Mouse (Mus musculus) layer of hippocampus, adult 9-10 months (tissue): ENCODE data around the gene Glis3.

Source experiments
- DNase-seq: peaks from one replicate; pipeline ENCODE4 v3.0.0; 2022; ENCODE audit warnings: low spot score

Glis3 gene

DNA sequence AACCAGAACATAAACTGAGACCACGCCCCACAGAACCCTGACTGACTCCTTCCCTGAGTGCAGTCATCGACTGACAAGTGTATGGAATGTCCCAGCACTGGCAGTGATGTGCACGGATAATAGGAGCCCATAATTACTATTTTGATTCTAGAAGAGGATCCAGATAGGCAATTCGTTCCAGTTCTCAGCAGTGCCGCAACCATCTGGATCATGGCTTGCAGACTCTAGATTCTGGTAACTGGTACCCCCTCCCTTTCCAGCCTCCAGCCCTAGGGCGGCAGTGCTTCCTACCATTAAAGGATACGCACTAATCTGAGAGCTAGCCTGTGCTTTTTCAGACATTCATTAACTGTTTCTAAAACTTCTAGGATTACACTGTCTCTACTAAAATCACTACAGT is 24.7 kb downstream of the Glis3 start:
- DNase-seq: no peak

DNA sequence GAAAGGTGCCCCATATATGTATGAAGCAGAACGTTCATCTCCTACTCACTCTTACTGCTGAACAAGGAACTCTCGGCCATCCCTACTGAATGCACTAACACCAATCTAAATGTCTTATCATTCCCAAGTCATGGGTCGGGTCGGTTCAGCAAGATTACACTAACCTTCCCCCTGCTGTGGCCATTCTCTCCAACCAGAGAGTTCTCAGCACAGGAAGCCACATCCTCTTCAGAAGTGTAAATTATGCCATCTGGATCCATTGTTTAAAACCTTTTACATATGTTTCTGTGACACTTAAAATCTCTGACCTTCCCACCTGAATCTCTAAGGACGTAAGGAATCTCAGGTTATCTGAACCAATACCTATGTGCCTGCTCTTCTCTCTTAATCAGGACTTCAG is 29.0 kb downstream of the Glis3 start:
- DNase-seq: no peak

GRCm38 (mm10) chr19:28649489-28649888 is 30.4 kb downstream of the Glis3 start:
- no peak for DNase-seq

- DNase-seq: no peak
Measured at GRCm38 (mm10) chr19:28648881-28649280, 31.0 kb downstream of the Glis3 start.

GRCm38 (mm10) chr19:28647424-28647823 is 32.5 kb downstream of the Glis3 start:
- no peak for DNase-seq

DNA sequence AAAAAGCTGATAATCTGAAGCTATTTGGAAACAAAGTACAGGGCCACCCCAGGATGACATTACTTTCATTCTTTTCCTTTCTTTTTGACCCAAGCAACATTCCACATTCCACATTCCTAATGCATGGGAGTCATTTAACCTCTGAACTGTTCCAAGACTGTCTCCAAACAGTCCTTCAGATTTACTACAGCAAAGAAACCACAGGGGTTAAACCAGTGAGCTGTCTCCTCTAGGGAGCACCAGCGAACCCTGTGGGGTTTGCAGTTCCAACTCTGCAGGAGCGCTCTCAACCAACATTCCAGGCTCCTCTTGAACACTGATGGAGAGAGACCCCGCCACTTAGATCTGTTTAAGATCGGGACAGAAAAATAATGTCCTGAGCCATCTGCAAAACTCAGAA is 33.6 kb downstream of the Glis3 start:
- no peak for DNase-seq

DNA sequence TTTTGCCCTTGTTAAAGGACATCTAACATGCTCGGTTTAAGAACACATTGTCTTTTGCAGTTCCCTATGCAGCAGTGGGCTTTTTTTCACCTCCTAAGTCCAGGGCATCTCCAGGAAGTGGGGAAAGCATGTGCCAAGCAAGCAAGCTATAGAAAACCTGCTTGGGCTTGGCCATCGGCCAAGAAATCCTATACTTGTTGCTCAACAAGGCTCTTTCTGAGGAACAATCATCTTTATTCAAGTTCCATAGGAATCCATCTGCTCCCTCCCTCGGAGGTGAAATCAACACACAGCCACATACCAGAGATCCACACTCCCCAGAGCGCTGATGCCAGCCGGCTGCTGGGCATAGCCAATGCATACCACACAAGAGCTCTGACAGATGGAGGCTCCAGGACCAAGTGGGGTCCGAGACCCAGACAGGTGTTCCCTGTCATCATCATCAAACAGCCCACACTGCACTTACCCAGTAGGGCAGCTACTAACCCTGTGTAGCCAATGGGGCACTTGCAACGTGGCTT is 39.0 kb downstream of the Glis3 start:
- DNase-seq: no peak

GRCm38 (mm10) chr19:28635991-28636553 is 43.8 kb downstream of the Glis3 start:
- DNase-seq: no peak

DNA sequence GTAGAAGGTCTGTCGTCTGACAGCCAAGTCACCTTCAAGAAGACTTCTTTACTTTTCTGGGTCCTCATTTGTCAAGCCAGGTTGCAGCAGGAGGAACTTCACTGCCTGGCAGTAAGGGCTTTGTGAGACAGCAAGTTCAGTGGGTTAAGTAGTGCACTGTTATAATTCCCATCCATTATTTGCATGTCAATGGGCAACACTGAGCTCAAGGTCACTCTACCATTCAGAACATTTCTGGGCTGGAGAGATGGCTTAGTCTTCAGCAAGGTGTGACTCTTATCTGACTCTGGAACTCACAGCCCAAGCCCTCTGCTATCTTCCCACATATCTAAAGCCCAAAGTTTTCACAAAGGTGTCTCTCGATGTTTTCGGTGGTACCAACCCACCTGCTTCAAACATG is 44.9 kb downstream of the Glis3 start:
- DNase-seq: no peak

- peak; percentile 59 for DNase-seq
Measured at GRCm38 (mm10) chr19:28628416-28628815, 51.5 kb downstream of the Glis3 start.

- DNase-seq: no peak
Measured at GRCm38 (mm10) chr19:28626189-28626588, 53.7 kb downstream of the Glis3 start.

DNA sequence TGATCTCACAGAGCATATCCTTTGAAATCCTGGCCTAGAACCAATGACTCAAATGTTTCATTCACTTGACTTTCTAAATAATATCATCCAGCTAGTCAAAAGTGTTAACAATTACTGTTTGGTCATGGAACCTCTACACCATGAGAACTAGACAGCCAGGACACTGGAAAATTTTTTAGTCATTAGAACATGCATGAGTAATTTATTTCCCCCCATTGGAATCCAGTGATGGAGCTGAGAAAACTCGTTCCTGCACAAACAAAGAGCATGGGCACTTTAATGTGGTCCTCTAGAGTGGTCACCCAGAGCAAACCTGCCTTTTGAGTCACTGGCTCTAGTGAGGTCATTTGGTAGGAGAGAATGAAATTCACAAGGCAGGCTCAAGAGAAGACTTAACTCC is 55.3 kb downstream of the Glis3 start:
- DNase-seq: no peak

DNA sequence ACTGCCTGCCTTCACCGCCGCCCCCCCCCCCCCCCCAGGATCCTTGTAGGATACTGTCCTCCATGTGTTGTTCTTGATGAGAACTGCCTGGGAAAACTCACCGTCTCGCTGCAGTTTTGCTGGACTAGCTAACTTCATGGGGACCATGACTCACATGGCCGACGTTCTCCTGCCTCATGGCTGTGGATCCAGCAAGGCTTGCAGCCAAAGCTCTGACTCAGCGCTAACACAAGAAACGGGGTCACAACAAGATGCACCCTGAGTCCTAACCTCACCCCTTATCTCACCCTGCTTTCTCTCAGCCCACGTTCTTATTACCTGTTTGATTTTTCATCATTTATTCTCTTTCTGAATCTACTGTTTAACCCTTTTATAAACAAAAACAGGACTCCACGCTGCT is 56.2 kb downstream of the Glis3 start:
- DNase-seq: no peak

- no peak for DNase-seq
Measured at GRCm38 (mm10) chr19:28621608-28622505, 58.0 kb downstream of the Glis3 start.

- no peak for DNase-seq
Measured at GRCm38 (mm10) chr19:28617736-28618135, 62.1 kb downstream of the Glis3 start.

DNA sequence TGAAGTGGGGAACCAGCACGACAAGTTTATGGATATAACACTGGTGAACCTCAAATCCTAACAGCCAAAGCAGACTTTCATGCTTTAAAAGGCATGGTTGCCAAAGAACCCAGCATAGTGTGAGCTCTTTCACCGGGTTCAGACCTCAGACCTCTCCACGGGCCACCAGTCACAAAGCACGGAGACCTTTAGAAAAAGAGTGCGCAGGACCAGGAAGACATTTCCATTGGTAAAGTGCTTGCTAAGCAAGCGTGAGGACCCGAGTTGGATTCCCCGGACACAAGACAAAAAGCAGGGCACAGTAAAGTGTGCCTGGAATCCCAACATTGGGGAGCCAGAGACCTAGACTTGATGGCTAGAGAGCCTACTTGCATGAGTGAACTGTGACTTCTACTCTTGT is 62.7 kb downstream of the Glis3 start:
- no peak for DNase-seq

- no peak for DNase-seq
Measured at GRCm38 (mm10) chr19:28616487-28616886, 63.4 kb downstream of the Glis3 start.

GRCm38 (mm10) chr19:28612249-28612648 is 67.6 kb downstream of the Glis3 start:
- DNase-seq: no peak

GRCm38 (mm10) chr19:28608747-28609146 is 71.1 kb downstream of the Glis3 start:
- no peak for DNase-seq

- no peak for DNase-seq
Measured at GRCm38 (mm10) chr19:28608277-28608676, 71.6 kb downstream of the Glis3 start.

DNA sequence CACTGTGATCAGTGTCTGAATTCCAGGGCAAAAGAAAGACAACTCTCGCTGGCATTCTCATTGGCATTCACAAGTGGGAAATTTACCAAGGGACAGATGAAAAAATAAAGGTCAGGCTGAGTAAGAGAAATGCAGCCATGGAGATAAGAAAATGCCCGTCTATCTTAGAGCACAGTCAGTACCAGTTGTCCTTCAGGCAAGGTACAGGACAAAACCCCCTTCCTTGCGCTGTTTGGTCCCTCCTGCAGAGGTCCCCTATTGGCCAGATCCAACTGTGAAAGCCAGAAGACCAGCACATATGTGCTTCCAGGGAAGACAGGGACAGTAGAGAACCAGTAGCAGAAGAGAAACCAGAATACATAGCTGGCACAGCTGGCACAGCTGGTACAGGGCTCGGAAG is 79.0 kb downstream of the Glis3 start:
- DNase-seq: no peak

DNA sequence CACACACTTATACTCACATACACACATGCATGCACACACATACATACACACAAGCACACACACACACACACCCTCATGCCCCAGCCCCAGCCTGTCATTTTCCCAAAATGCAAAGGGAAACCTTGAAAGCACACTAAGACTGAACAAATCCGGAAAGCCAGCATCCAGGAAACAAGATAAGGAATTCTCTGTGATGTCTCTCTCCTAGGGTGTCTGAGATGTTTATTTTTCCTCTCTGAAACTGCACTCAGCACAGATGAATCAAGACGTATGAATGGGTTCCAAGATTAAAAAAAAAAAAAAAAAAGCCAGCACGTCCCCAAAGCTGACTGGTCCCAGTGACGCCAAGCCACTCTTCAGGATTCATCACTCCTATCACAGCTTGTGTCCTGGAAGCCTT is 85.7 kb downstream of the Glis3 start:
- DNase-seq: no peak

DNA sequence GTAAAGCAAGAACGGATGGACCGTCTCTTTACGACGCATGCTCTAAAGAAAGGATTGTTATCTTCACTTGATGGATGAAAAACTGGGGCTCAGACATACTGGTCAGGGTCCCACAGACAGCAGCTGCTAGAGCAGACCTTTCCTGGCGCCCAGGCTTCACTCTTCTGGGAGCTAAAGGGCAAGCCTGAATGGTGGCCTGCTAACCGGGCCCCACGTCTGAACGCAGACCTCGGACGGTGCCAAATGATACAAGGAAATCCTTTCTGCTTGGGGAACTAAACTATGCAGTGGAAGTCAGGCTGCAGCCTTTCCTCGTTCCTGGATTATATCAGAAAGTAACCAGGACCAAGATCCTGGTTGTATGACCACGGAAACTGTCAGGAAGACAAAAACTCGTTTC is 86.9 kb downstream of the Glis3 start:
- DNase-seq: no peak
